Mouse (Mus musculus) liver, embryonic 12.5 days (tissue): ENCODE data around the gene Gjc2. TPM values are rescaled to one million over a fixed set of nuclear protein-coding genes. Genes with fewer than 3 reads are reported as not detected.

ENCODE experiments used
- ATAC-seq: fragments of 200-750 bp; cut with Nextera tagmentation; 2 replicates; pipeline ENCODE4 v1.8.0; 2017; ENCODE audit warnings: moderate number of reproducible peaks, mild to moderate bottlenecking, moderate library complexity
- H3K27ac ChIP-seq: fragments of 300-500 bp; sonication (generic); 2 replicates; pipeline ENCODE4 v1.5.1; 2016; ENCODE audit warnings: mild to moderate bottlenecking
- H3K27me3 ChIP-seq: fragments of 300-500 bp; sonication (generic); replicated peaks from 2 replicates; pipeline ENCODE4 v1.6.1; 2016; ENCODE audit warnings: mild to moderate bottlenecking, moderate library complexity
- H3K36me3 ChIP-seq: fragments of 300-500 bp; sonication (generic); 2 replicates; pipeline ENCODE4 v1.6.1; 2016; ENCODE audit warnings: mild to moderate bottlenecking, moderate library complexity
- H3K4me1 ChIP-seq: fragments of 300-500 bp; sonication (generic); 2 replicates; pipeline ENCODE4 v1.6.1; 2016
- H3K4me2 ChIP-seq: fragments of 300-500 bp; sonication (generic); 2 replicates; pipeline ENCODE4 v1.6.1; 2016; ENCODE audit warnings: mild to moderate bottlenecking, moderate library complexity
- H3K4me3 ChIP-seq: fragments of 300-500 bp; sonication (generic); 2 replicates; pipeline ENCODE4 v1.5.1; 2016; ENCODE audit warnings: mild to moderate bottlenecking, moderate library complexity
- H3K9ac ChIP-seq: fragments of 300-500 bp; sonication (generic); 2 replicates; pipeline ENCODE4 v1.6.1; 2016; ENCODE audit warnings: mild to moderate bottlenecking, moderate library complexity
- H3K9me3 ChIP-seq: fragments of 300-500 bp; sonication (generic); replicated peaks from 2 replicates; pipeline ENCODE4 v1.6.1; 2016; ENCODE audit warnings: mild to moderate bottlenecking, moderate library complexity
- WGBS: fragments of 180-500 bp; shearing (Covaris S2); methylation state at CpG from one replicate; pipeline ENCODE4 v1.1.7; 2016; ENCODE audit not compliant: insufficient replicate concordance; 5-methylcytosine and 5-hydroxymethylcytosine counted together
- polyA plus RNA-seq: library from polyadenylated mRNA; unstranded; fragments of >200 nt; fragmentation: Nextera tagmentation; extraction: Ambion mirVana; gene quantifications from 2 replicates; pipeline ENCODE4 v1.2.1, GENCODE M21; 2016

Gjc2 gene
- polyA plus RNA-seq, 1 experiment from 2014 or later = 0.14 TPM

- Histone ChIP-seq H3K36me3 (no peaks in the 10 kb centered on the region), H3K27me3 (peaks cover 55% of the 10 kb centered on the region), H3K27ac (no peak overlapping the region), H3K9ac (no peak overlapping the region), H3K4me3 (no peak overlapping the region), H3K4me2 (no peak overlapping the region), H3K4me1 (0 out of 2 replicates have a peak, but pooled peaks cover 5% of the 10 kb centered on the region), H3K9me3 (no peaks in the 10 kb centered on the region)
- no peak for ATAC-seq
- 63% methylated on average over 18 of the region's 18 CpGs for WGBS
Measured at GRCm38 (mm10) chr11:59131348-59131919, 51.6 kb downstream of the Gjc2 start.

DNA sequence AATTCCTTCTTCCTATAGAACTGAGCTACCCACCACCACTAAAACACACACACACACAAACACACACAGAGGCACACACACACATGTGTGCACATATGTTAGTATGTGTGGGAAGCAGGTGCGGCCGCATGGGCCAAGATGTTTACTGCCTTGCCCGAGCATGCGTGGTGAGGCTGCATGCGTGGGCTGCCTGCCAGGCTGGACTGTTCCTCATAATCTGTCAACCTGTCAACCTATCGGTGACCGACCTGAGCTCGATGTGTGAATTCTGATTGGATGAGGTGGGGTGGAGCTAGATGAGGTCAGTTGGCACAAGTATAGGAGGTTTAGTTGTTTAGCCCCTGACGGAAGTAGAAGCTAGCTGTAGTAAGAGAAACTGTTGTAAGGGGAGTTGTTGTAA, 52.2 kb downstream of the Gjc2 start:
- Histone ChIP-seq H3K4me1 (0 out of 2 replicates have a peak, but pooled peaks cover 5% of the 10 kb centered on the region), H3K4me3 (no peak overlapping the region), H3K9me3 (no peaks in the 10 kb centered on the region), H3K9ac (no peak overlapping the region), H3K4me2 (no peak overlapping the region), H3K27ac (no peak overlapping the region), H3K27me3 (peaks cover 48% of the 10 kb centered on the region), H3K36me3 (no peaks in the 10 kb centered on the region)
- ATAC-seq = no peak
- WGBS = 70% methylated on average over 9 of the region's 9 CpGs

Other genes with a start within 250 kb of the Gjc2 start
- 200 and 207 TPM in 2 replicates for gene Rnf187, start 244.3 kb downstream of the Gjc2 start, polyA plus RNA-seq
- 5.3 and 5.7 TPM in 2 replicates for gene Hist3h2ba, start 234.3 kb downstream of the Gjc2 start, polyA plus RNA-seq
- 14.3 and 16.9 TPM in 2 replicates for gene Hist3h2a, start 228.5 kb downstream of the Gjc2 start, polyA plus RNA-seq
- gene Trim17, start 228.5 kb downstream of the Gjc2 start, polyA plus RNA-seq = 0.07 and 0.13 TPM in 2 replicates
- gene Trim11, start 205.1 kb downstream of the Gjc2 start, polyA plus RNA-seq = 11.2 and 11.5 TPM in 2 replicates
- 0.42 and 0.51 TPM in 2 replicates for gene Obscn, start 46.8 kb downstream of the Gjc2 start, polyA plus RNA-seq
- 14.2 and 14.5 TPM in 2 replicates for gene Iba57, start 19.5 kb downstream of the Gjc2 start, polyA plus RNA-seq
- 73.7 and 81.3 TPM in 2 replicates for gene Guk1, start 9.0 kb upstream of the Gjc2 start, polyA plus RNA-seq
- 78.3 and 82.8 TPM in 2 replicates for gene Mrpl55, start 19.3 kb upstream of the Gjc2 start, polyA plus RNA-seq
- 25.1 and 26.6 TPM in 2 replicates for gene 2310033P09Rik, start 25.1 kb upstream of the Gjc2 start, polyA plus RNA-seq
- gene Arf1, start 45.1 kb upstream of the Gjc2 start, polyA plus RNA-seq = 341 TPM in 2 replicates
- gene Wnt3a, start 107.5 kb upstream of the Gjc2 start, polyA plus RNA-seq = 0.06 TPM in 1 of 2 replicates, not detected in the other
- 0.32 and 0.50 TPM in 2 replicates for gene Wnt9a, start 123.7 kb upstream of the Gjc2 start, polyA plus RNA-seq
- not detected in 2 replicates for gene Prss38, start 192.4 kb upstream of the Gjc2 start, polyA plus RNA-seq